Mouse (Mus musculus): Measurements from ENCODE around the gene Fscn3.
A peak's percentile ranks its signal among the peaks of the same experiment; 100 is the strongest.

Gene Fscn3

DNA sequence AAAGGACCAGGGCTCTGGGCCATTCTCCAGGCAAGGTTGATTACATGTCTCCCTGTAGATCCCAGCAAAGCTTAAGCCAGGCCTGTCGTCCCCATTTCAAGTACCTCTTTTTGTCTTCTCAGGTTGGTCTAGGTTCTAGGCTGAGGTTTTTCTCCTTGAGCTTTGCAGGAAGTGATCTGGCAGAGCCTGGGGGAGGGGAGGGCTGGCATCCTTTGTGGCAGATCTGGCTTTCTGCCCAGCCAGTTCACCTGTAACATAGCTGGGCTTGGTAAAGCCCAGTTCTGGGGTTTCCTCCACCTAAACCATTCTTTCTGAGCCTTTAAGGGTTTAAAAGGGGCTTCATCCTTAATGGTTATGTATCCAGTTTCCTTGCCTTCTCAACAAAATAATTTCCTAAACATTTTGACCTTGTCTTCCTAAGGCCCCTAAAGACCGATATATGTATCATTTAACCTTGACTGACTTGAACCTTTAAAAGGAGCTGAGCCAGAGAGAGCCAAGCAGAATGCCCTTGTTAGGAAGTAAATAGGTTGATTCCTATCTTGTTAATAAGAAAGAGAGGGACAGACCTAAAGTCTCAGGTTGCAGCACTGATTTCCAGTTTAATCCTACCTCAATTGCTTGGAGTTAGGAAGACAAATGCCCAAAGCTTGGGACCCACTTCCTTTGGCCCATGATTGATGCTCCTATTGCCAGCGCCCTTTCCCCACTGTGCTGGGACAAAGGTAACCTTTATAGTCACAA is at the start of gene Fscn3:
Gene Fscn3, plus strand, starts transcription at position 694 of the 744 bp plus-strand sequence.
- no peak for DNase-seq (ENCODE audit: low read depth, low spot score)

DNA sequence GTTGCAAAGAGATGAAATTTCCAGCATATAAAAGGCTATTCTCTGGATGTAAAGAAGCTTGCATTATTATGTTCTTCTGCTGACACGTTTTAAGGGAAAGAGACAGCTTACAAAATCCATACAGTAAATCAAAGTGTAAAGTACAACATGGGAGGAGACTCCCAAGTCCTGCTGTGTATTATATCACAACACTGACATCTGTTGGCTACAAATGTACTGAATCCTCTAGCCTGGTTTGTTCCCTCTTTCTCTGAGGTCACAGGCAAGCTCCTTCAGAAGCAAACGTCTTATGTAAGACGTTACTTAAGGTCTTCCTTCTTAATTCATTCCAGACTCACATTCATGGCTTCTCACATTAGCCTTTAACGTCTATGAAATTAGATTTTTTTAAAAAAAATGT is 45.6 kb upstream of the Fscn3 start:
- DNase-seq (ENCODE audit: low read depth, low spot score): no peak

DNA sequence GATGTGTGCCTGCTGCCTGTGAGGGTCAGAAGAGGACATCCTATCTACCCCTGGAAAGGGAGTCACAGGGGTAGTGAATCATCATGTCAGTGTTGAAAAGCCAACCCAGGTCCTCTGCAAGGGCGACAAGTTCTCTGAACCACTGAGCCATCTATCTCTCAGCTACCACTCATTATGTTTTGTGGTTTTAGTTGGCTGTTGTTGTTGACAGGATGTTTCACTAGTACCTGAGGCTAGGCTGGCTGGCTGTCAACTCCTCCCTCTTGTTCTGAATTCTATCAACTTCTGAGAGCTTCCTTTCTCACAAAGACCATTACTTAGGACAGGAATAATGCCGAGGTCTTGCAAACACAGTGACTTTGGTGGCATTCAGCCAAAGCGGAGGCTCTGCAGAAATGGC is 42.4 kb upstream of the Fscn3 start:
- DNase-seq (ENCODE audit: low read depth, low spot score): no peak

DNA sequence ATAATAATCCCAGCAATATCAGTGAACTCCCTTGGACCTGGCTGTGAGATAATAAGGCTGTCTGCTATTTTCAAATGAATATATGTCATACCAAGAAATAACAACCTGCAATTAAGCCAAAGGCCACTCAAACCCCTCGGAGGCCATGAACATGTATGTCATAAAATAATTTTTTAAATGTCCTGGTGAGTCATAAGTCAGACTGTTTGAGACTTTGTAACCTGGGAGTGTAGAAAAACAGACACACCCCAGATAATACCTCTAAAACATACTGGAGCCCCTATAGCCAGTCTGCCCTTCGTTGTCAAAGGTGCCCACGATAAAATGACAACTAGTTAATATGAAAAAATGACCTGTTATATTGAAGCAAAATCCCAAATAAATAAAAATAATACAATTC is 38.6 kb upstream of the Fscn3 start:
- DNase-seq (ENCODE audit: low read depth, low spot score): no peak

DNA sequence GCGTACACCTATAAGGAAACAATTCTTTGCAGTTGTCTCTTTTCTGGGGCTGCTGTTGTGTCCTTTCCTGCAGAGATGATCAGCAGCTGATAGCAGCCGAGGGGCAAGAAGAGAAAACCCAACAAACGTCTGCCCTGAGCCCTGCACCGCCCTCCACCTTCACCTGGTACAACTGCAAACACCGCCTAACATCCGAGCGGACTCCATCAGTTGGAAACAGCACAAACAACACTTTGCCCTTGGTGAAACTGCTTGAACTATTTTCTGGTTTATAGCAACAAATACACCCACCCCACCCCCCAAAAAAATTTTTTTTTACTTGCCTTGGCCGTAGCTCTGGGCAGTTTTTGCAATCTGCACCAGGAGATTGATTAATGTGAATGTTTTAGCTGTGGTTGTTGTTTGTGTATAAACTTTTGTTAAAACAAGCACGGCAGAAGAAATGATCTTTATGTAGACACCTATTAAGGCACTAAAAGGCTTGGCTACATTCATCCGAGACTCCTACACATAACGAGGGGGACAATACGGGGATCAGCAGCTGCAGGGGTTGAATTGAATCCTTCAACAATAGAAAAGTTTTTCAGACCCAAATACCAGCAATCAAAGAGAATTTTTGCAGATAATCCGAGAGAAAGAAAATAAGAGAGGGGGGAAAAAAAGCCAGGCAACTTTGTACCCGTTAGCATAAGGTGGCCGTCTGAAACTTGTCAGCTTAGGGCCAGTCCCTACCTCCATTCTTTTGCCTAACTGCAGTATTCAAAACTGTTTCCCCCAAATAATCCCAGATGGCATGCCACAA is 31.3 kb upstream of the Fscn3 start:
- DNase-seq (ENCODE audit: low read depth, low spot score): no peak

DNA sequence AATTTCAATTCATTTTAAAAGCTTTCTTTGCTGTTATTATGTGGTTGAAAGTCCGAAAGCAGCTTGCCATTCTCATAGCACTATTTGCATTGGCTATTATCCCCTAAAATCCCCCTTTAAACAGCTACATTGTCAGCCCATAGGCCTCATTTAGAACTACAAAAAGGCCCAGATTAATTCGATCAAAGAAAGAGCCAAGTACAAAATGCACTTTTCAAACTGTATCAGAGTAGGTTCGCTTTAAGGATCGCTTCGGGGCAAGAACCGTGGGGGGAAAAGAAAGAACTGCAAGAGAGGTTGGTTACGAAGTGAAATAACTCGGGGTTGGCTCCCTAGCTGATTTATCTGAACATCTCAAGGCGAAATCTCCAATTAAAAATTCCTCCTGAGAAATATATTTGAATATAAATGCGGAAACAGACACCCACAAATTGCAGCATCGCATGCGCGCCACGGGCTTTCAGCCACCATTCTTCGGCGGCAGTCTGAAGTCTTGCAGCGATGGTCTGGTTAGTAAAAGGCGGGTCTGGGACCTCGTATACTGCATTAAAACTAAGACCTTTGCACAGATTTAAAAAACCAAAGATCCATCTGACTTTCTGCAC is 30.6 kb upstream of the Fscn3 start:
- DNase-seq (ENCODE audit: low read depth, low spot score): peak; percentile 6

DNA sequence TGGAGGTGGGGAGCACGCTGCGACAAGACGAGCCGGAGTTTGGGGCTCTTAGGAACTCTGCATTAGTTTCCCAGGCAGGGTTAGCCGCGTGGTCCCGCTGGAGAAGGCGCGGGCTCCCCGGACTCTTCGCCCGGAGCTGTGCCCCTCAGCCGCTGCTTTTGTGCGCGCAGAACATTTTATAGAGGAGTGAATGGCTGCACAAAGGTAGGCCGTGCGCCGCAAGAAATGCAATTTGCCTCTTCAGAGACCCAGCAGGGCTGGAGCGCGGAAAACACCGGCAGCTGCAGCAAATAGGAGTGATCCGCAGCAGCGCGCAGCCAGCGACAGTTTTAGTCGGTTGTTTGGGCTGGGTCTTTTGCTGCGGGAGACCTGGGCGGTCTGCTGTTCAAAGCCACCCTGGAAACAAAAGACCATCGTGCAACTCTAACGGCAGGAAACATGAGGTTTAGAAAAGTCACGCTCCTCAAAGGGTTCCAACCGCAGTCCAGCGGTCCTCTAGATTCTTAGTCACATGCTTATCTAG is 29.8 kb upstream of the Fscn3 start, which contains the start of gene Zfp800:
Gene Zfp800, minus strand, starts transcription at position 325 of the 523 bp plus-strand sequence.
- DNase-seq (ENCODE audit: low read depth, low spot score): peak; percentile 51

DNA sequence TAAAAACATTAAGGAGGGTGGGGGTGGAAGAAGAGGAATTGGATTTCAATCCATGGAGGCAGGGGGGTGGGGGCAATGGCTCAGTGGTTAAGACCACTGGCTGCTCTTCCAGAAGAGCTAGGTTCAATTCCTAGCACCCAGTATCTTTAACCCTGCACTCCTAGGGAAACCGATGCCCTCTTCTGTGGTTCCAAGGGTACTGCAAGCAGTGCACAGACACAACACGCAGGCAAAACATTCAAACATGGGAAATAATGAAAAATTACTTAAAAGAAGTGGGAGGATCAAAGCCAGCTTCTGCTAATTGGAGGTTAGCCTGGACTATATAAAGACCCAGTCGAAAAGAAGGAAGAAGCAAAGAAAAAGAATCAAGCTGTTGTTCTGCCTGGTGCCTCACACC is 28.9 kb upstream of the Fscn3 start:
- peak; percentile 44 for DNase-seq (ENCODE audit: low read depth, low spot score)

DNA sequence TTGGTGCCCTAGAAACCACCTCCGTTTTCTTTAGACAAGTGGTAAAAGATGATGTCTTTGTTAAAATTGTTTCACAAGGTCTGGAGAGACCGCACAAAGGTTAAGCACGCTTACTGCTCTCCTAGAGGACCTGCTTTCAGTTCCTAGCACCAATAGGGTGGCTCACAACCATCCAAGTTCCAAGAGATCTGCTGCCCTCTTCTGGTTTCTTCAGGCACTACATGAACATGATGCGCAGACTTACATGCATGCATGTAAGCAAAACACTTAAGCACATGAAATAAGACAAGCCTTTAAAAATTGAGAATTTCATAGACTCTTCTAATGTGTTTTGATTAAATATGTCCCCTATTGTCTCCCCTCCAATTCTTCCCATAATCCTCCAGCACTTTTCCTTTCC is 27.8 kb upstream of the Fscn3 start:
- peak; percentile 83 for DNase-seq (ENCODE audit: low read depth, low spot score)

DNA sequence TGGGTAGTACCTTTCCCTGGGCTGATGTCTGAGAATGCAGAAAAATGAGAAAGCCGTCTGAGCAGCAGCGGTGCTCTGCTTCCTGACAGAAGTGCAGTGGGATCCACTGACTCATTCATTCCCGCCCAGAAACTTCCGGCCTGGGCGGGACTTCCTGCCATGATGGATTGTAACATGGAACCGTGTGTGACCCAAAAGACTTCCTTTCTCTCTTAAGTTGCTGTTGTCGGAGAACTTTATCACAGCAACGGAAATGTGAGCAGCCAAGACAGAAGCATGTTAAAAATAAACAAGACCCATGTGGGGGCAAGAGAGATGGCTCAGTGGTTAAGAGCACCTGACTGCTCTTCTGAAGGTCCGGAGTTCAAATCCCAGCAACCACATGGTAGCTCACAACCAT is 17.5 kb upstream of the Fscn3 start:
- DNase-seq (ENCODE audit: low read depth, low spot score): peak; percentile 58

DNA sequence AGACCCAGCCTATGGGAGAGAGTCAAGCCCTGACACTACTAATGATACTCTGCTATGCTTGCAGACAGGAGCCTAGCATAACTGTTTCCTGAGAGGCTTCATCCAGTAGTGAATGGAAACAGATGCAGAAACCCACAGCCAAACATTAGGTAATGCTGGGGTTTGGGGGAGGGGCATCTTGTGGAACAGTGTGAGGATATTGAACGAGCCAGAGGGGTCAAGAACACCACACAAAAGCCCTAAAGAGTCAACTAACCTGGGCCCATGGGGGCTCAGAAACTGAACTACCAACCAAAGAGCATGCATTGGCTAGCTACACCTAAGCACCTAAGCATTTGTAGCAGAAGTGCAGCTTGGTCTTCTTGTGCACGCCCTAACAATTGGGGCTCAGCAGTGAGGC is 16.4 kb upstream of the Fscn3 start:
- no peak for DNase-seq (ENCODE audit: low read depth, low spot score)

DNA sequence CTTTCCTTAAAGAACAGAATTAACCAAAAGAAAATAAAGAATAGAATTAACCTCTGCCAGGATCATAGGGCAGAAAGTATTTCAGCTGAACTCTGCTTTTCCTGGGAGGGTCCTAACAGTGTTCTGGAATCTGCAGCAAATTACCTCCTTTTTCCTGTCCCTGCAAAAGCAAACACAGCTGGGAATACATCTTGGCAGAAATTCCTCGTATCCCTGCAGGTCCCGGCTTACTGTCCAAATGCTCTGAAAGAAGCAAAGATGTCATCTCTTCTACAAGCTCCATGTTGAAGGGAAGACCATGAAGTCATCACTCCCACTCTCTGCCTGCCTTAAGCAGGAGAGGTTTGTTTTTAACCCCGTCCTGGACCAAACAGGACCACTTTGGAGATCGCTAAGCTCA is 10.6 kb upstream of the Fscn3 start:
- no peak for DNase-seq (ENCODE audit: low read depth, low spot score)

DNA sequence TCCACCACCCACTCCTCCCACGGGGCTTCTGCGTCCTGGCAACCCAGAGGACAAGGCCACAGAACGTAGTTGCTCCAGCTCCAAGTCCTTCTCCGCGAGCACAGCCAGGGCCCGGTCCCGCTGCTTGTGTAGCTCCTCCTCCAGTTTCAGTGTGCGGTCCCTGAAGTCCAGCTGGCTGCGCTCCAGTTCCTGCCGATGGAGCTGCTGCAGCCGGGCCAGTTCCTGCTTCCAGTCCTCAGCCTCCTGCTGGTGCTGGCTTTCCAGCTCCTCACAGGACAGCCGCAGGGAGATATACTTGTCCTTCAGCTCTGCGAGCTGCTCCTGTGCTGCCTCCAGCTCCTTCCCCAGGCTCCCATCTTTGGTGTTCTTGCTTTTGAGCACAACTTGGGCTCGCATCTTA is 9.1 kb upstream of the Fscn3 start:
- DNase-seq (ENCODE audit: low read depth, low spot score): no peak

DNA sequence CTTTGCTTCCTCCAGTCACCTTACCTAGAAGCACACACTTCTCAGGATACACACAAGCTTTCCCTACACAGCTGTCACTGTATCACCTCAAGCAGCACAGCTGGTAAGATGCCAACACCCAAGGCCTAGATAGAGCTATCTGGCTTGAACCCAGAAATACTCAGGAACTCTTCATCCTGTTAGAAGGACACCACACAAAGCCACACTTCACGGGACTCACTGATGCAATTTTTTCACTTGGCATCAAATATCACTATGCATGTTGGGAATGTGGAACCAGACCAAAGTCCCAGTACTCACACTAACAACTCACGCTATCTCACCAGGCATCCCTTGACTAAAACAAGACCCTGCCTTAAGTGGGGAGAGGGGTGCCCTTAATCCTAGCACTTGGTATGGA is 7.9 kb upstream of the Fscn3 start:
- no peak for DNase-seq (ENCODE audit: low read depth, low spot score)

DNA sequence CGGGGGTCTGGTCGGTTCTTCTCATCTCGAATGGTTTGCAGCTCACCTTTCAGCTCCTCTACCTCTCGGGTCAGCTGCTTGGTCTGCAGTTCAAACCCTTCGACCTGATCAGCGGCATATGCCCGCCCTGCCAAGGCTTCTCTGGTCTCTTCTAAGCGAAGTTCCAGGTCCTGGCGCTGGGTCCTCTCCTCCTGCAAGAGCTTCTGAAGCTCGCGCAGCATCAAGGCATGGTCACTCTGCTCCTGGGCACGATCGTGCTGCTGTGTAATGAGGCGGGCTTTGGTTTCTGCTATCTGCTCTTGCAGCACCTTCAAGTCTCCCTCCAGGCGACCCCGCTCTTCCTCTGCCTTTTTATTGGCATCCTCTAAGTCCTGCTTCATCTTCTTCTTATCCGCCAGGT is 7.2 kb upstream of the Fscn3 start:
- DNase-seq (ENCODE audit: low read depth, low spot score): no peak

DNA sequence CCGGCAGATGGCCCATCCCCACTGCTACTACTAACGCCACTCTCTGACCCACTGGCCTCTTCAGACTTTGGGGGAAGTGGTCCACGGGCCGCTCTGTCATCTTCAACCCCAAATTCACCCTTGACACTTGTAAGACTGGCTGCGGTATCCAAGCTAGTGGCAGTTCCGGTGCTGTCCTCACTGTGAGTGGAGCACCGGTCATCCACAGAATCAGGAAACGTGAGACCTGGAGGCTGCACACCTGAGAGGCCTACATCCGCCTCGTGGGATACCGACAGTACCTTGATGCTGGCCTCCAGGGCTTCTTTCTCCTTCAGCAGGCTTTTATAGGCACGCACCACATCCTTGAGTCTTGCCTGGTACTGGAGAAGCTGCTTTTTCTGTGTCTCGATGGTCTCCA is 6.7 kb upstream of the Fscn3 start:
- DNase-seq (ENCODE audit: low read depth, low spot score): no peak

DNA sequence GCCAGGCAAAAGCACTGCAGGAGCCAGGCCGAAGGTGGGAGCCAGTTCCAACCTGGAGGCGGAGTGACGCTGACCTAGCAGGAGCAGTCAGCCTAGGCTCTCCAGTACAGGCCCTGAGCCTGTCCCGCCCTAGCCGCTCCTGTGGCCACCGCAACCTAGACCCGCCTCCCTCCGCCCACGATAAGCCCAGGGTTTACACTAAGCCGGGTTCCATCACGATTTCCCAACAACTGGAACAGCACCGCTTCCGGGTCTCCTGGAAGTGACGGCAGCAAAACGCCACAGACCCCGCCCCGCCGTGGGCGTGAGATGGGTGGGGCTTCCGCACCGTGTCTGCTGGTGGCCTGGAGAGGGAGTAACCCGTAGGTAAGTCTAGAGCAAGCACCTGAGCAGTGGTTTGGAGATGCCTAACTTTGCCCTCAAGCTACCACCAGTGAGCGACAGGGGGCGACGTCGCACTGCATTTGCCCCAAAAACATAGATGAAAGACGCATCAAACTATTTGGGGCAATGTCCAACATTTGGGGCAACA is 6.1 kb upstream of the Fscn3 start:
- DNase-seq (ENCODE audit: low read depth, low spot score): peak; percentile 97

DNA sequence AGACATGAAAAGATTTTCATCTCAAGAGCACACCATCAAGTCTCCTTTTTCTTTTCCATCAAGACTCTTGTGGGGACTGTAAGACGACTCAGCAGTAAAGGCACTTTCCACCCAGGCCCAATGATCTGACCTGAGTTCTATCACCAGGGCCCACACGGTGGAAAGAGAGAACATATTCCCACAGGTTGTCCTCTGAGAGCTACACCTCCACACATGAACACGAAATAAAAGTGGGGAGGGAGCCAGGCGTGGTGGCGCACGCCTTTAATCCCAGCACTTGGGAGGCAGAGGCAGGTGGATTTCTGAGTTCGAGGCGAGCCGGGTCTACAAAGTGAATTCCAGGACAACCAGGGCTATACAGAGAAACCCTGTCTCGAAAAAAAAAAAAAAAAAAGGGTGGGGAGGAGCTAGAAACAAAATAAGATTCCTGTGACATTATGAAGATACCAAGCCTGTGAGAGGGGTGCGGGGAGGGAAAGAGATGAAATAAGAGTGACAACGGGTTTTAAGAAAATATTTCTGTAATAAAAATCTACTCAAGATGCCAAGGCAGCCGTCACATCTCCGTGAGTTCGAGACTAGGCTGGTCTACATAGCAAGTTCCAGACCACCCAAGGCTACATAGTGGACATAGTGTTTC is 4.8 kb upstream of the Fscn3 start:
- no peak for DNase-seq (ENCODE audit: low read depth, low spot score)

DNA sequence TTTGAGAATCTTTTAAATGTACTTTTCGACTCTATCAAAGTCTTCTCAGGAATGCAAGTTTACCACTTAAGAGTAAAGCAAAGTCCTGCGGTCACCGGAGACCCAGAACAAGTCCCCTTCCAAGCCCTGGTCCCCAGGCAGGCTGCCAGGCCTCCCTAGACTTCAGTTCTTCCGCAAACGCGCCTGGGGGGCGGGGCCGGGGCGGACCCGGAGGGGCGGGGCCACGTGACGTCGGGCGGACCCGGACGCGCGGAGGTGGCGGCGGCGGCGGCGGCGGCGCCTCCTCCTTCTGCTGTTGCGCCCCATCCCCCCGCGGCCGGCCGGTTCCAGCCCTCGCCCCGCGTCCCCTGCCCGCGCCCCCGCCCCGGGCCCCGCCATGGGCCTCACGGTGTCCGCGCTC is 4.3 kb upstream of the Fscn3 start, which contains the start of gene Arf5:
Gene Arf5, plus strand, starts transcription at position 248 of the 400 bp plus-strand sequence.
- DNase-seq (ENCODE audit: low read depth, low spot score): peak; percentile 76

DNA sequence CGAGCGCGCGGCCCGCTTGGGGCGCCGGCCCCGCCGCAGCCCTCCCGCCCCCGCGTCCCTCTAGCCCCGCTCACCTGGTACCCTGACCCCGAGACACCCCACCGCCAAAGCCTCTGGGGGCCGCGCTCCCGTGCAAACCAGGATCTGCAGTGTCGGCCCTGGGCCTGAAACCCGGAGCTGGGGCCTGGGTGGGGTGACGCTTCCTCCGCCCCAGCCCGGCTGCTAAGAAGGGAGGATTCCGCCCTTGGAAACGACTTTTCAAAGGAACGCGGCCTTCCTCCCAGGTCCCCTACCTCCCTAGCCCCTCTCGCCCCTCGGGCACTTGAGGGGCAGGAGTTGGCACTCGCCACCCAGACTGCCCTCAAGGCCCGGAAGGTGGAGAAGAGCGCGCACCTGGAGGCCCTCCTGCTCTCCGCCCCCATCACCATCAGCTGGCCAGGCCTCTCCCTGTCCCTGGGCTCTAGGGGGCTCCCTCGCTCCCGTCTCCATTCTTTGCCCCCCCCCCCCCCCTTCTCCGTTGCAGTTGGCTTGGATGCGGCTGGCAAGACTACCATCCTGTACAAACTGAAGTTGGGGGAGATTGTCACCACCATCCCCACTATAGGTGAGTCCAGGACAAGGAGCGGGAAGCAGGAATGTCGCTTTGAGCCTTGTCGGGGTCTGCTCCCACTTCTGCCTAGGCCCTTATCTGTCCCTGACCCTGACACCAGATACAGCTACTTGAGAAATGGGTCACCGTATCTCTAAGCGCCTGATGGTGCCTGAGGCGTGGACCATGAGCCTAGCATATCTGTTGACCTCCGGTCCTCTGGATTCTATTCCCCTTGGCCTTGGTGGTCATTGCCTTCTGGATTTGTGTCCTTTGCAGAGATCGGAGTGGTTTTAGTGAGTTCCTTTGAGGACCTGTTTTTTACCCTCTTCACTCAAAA is 3.6 kb upstream of the Fscn3 start:
- peak; percentile 46 for DNase-seq (ENCODE audit: low read depth, low spot score)

Data from R1 (cell line).